Mouse (Mus musculus): ENCODE data around the gene Aak1.

DNA sequence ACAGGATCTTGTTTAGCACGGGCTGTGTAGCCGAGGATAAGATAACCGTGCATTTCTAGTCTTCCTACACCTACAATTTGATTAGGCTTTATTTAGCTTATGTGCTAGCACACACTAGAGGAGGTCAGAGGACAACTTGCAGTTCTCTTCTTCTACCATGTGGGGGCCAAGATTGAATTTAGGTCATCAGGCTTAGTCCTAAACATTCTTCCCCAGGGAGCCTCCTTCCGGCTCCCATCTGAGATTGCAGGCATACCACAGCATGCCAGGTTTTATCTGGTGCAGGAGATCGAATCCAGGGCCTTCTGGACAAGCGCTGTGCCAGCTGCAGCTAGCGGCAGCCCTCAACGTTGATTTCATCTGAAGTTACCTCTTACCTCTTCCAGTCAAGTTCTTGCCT lies 32.7 kb upstream of the Aak1 start:
- TF ChIP-seq CTCF (conservative IDR thresholded peaks at IDR 0.05; ENCODE audit: low read length) (peak; percentile 71), NANOG (IDR thresholded peaks at IDR 0.05; ENCODE audit: borderline replicate concordance, low read length) (no peak)

All from E14TG2a.4 (cell line).